Mouse (Mus musculus) thymus, postnatal 0 days (tissue): ENCODE measurements around the gene Ntm. TPM values are rescaled to one million over a fixed set of nuclear protein-coding genes. Genes with fewer than 3 reads are reported as not detected.

Experiments
- DNase-seq: peaks from one replicate; pipeline ENCODE4 v3.0.0-alpha.2; 2015; ENCODE audit warnings: low spot score
- polyA plus RNA-seq: library from polyadenylated mRNA; unstranded; fragments of >200 nt; fragmentation: Nextera tagmentation; extraction: Ambion mirVana; gene quantifications from 2 replicates; pipeline ENCODE4 v1.2.1, GENCODE M21; 2015

The Ntm gene
- polyA plus RNA-seq, 1 experiment from 2014 or later = 0.74 TPM

DNA sequence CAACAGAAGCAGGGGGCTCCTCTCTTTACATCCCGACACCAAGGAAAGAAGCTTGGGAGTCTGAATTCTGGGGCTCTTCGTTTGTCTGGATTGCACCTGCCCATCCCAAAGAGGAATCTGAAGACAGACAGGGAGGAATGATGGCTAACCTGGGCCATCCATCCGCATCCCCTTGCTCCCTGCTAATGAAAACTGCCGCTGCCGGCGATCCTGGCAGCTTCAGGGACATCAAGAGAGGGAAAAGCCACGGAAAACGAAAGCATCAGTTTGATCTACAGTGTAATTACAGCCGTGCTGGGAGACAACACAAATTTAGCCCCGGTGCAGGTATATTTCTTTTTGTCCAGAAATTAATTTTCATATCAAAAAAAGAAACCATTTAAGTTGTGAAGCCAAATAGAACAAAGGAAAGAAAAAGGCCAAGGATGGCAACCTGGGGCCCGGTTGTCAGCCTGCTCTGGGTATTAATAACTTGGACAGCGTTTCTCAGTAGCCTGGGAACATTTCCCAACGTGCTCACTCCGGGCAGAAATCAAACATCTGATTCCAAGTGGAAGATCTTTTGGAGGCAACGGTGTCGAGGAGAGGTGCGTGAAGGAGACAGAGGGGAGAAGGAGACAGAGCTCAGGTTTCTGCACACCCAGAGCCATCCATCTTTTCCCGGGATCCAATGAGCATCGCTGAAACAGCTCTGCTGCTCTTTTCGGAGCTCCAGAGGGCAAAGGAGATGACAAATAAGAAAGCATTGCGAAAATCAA is 368.2 kb downstream of the Ntm start:
- DNase-seq = no peak

- no peak for DNase-seq
These were observed 375.6 kb downstream of the Ntm start for GRCm38 (mm10) chr9:29587376-29587775.

DNA sequence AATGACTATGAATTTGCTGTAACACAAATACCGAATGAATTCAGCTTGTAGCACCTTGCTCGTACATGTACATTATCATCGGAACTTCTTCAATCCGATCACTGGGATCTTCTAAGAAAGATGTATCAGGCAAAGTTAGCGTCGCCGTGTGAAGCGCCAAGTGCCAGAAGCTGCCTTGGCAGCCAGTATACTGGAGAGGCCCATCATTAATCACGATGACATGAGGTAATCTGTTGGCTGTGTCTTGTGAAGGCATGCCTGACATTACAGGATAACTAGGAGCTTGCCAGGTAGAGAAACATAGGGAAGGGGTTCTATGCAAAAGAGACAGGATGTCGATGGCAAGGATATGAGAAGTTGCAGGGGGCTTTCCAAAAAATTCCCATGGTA is 376.6 kb downstream of the Ntm start:
- no peak for DNase-seq

DNA sequence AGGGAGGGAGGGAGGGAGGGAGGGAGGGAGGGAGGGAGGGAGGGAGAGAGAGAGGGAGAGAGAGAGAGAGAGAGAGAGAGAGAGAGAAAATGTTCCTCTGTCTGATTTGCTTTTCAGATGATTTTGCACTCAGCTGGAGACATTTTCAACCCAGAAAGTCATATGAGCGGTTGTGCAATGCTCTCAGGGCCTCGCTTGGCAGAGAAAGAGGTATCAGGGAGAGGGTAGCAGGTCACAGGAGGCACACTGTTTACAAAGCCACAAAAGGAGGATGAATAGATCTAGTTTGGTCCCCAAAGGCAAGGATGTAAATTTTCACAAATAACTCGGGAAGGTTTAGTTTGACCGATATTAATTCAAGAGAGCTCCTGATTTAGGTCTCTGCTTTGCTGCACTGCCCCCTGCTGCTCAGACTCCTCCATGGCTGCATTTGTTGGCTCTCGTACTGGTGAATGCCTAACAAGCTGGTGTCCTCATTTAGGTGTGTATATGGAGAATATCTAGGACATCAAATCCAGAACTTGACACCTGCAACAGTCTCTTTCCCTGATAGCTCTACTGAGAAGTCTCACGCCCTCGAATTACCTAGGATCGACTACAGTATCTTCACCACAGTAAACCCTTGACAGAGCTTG is 377.1 kb downstream of the Ntm start:
- DNase-seq = no peak

- no peak for DNase-seq
These were observed 384.7 kb downstream of the Ntm start for GRCm38 (mm10) chr9:29578226-29578625.

DNA sequence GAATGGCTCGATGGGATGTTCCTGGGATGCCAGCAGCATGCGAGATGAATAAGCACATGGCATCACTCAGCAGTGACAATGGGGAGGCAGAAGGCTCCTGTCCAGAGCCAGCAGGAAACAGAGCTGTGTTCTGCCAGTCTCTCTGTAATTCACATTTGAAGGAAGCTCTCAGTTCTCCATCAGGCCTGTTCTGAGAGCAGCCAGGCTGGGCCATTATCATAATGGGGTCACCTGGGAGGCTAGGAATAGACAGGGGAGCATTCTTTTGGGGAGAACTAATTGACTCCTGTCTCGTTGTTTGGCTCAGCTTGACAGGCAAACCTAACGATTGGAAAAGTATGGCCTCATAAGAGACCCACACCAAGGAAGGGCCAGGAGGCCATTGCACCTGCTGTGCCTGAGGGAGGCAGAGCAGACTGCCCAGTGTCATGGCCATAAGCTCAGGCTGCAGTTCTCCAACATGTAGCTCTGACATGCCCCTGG is 386.8 kb downstream of the Ntm start:
- no peak for DNase-seq

GRCm38 (mm10) chr9:29574548-29574947 is 388.4 kb downstream of the Ntm start:
- no peak for DNase-seq

DNA sequence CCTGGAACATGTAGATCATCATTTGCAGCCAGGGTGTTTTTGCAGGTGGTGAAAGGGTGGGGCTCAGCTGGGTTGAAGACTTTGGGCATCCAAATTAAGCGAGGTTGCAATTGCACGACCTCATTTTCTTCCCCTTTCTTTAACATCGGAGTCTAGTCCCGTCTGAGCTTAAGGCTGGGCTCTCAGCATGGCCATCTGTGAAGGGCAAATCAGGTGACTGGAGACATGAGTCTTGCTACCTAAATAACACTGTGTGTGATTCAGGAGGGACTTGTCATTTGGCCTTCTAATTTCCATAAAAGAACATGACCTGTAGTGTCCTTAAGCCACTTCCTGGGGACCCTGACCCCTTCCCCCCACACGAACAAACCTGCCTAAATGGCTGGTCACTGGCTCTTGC is 394.4 kb downstream of the Ntm start:
- no peak for DNase-seq

- no peak for DNase-seq
These were observed 400.4 kb downstream of the Ntm start for GRCm38 (mm10) chr9:29562419-29563071.

- no peak for DNase-seq
These were observed 404.0 kb downstream of the Ntm start for GRCm38 (mm10) chr9:29558915-29559314.

- no peak for DNase-seq
These were observed 412.4 kb downstream of the Ntm start for GRCm38 (mm10) chr9:29550582-29550981.

- no peak for DNase-seq
These were observed 412.8 kb downstream of the Ntm start for GRCm38 (mm10) chr9:29550107-29550506.

DNA sequence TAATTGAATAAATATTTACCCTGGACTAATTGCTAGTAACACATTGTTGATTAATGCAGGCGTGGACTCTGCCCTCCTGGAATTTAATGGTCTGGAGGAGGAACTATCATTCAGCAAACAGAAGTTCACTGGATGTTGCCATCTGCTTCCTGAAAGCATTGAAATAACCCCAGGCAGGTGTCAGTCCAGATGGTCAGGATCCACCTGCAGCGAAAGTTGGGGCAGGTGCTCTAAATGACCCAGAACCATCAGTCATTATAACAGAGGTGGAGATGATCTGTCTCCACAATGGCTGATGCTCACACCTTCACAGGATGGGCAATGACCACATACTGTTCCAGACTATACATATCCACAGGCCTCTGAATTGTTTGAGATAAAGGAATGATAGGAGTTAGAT is 426.5 kb downstream of the Ntm start:
- no peak for DNase-seq

DNA sequence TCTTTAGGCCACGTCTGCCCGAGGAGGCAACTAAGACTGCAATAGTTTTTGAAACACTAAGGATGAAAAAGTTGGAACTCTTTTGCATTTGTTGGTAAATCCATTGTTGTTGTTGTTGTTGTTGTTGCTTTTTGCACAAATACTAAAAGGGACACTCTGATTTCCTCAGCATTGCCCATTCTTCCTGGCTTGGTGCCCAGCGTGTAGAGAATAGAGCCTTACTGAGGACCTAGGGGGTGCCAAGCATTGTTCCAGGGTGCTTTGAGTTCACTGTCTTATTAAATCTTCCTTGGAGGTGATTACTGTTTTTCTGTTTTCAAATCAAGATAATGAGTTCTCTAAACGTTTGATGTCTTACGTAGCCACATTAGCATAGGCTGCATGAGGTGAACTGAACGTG is 428.2 kb downstream of the Ntm start:
- no peak for DNase-seq

DNA sequence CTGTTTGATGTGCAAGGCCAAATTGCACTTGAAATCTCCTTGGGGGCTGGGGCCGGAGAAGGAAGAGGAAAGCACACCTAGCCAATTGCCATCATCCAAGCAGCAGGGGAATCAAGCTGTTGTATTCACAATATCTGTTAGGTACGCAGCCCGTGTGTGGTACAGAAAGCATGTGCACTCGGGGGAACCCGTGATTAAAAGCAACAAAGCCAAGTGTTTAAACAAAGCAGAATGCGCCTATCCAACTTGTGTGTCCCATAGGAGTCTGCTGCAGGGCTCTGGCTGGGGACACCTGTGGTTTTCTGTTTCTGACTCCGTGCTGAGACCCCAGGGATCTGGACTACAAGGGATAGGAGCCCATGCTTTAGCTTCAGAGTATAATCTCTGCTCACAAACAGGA is 428.6 kb downstream of the Ntm start:
- DNase-seq = no peak

DNA sequence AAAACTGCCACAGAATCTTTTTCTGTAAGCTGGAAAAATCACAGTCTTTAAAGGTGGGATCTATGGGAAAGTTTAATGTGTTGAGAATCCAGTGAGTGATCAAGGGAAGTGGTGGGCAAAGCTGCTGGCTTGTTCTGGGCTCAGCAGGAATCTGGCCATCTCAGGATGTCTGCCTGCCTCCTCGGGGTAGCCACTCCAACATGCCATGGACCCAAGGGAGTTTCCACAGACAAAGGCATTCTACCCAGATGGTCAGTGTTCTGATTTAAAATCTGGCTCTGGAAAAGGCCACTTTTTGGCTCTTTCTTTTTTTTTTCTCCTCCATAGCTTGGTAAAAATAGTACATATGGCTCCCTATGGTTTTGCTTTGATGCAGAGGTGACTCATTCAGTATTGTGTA is 429.4 kb downstream of the Ntm start:
- no peak for DNase-seq

- DNase-seq = no peak
These were observed 431.6 kb downstream of the Ntm start for GRCm38 (mm10) chr9:29531147-29531917.

- no peak for DNase-seq
These were observed 438.8 kb downstream of the Ntm start for GRCm38 (mm10) chr9:29524109-29524508.

- no peak for DNase-seq
These were observed 439.7 kb downstream of the Ntm start for GRCm38 (mm10) chr9:29523221-29523620.

GRCm38 (mm10) chr9:29519181-29519580 is 443.8 kb downstream of the Ntm start:
- DNase-seq = no peak

GRCm38 (mm10) chr9:29516688-29517087 is 446.3 kb downstream of the Ntm start:
- no peak for DNase-seq
